Mouse (Mus musculus) right cerebral cortex, postnatal 4 days (tissue): ENCODE measurements around the gene Mef2b.
A peak's percentile ranks its signal among the peaks of the same experiment; 100 is the strongest.
"Not testable (repeated sequence)": the region's sequence is repeated elsewhere in the genome, so short reads cannot be mapped to it uniquely, and the experiment has no call there.

Experiments used
- DNase-seq: peaks from one replicate; pipeline ENCODE4 v3.0.0-alpha.2; 2022

Mef2b gene

DNA sequence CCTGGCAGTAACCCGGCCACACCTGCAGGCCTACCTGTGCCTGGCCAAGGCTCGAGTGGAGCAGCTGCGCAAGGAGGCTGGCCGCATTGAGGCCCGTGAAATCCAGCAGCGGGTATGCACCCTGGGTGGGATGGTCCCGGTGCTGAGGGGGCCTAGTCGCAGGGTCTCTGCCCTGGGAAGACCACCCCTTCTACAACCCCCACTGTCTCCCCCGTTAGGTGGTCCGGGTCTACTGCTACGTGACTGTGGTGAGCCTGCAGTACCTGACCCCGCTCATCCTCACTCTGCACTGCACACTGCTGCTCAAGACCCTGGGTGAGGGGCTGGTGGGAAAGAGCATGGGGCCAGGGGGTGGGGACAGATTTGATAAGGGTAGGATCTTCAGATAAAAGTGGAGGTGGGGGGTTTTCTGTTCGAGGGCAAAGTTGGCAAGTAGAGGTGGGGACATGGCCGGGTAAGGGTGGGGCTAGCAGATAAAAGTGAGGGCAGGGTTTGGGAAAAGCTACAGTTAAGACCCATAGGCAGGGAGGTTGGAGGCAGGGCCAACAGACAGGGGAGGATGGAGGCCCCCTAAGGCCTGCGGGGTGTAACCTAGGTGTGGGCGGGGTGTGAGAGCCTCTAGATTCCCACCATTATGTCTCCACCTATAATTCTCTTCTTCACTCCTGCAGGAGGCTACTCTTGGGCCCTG lies 41.8 kb downstream of the Mef2b start:
- DNase-seq: no peak

DNA sequence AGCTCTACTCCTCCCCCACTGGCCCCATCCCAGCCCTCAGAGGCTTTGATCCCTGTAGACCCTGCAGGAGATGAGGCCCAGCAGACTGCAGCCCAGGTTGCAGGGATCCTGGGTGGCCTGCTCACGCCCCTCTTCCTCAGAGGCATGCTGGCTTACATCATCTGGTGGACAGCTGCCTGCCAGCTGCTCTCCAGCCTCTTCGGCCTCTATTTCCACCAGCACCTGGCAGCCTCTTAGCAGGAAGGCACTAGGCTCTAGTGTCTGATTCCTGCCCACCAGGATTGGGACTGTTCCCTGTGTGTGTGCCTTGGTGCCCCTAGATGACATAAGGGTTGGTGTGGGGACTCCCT lies 42.4 kb downstream of the Mef2b start:
- no peak for DNase-seq

DNA sequence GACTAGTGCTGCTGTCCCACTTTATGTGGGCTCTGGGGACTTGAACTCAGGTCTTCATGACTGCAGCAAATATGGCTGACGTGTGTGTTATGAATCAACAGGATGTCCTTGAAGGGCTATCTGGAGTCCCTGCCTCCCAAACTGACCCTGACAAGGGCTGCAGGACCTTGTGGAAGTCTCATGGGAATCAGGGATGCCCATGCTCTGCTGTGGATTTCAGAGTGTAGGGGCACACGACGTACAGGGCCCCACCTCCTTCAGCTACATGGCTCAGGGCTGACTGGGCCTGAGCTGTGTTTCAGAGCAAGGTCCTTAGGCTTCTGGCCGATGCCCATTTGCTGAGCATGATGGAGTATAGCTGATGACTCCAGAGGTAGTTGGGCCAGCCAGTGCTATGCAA lies 43.7 kb downstream of the Mef2b start:
- no peak for DNase-seq

DNA sequence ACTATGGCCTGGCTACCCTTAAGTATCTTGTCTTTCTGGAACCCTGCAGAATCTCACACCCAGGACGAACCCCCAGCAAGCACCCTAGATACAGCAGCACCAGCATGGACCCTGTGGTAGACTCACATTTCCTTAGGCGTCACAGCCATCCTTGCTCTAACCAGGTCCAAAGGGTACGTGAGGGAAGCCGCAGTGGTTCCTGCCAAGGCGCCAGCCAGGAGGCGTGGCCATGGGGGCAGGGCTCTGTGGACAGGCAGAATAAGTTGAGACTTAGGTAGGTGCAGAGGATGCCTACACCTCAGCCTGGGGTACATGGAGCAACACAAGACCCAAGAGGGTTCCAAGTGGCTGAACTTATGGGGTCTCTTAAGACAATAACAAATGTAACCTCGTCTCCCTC lies 49.2 kb downstream of the Mef2b start:
- DNase-seq: no peak

DNA sequence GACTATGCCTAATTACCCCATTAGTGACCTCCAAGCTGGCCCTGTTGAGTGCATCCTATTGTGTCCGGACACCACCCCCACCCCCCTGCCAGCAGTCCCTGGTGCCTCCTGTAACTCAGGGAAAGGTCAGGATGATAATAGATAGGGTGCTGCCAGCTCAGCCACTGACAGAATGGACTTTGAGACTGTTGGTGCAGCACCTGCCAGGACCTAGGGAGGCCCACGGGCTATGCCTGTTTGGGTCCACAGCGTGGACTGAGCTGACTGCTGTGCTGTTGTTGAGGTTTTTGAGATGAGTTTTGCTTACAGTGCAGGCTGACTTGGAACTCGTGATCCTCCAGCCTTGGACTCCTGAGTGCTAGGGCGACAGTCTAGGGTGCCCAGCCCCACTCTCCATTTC lies 53.7 kb downstream of the Mef2b start:
- no peak for DNase-seq

DNA sequence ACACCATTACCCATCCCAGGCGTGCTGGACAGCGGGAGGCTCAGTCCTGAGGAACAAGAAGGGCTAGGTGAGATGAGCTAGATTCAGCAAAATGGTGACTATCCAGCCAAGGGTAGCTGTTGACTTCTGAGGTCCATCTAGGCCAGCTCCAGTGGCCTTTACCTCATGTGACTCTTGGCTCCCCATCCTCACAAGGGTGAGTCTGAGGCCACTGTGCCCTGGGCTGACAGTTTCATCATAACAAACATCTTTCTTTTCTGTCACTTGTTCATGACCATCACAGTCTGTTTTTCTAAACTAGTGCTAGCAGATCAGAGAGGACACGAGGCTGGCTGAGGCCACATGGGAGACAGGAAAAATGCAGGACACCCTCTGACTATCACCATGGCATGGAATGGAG lies 54.7 kb downstream of the Mef2b start:
- no peak for DNase-seq

DNA sequence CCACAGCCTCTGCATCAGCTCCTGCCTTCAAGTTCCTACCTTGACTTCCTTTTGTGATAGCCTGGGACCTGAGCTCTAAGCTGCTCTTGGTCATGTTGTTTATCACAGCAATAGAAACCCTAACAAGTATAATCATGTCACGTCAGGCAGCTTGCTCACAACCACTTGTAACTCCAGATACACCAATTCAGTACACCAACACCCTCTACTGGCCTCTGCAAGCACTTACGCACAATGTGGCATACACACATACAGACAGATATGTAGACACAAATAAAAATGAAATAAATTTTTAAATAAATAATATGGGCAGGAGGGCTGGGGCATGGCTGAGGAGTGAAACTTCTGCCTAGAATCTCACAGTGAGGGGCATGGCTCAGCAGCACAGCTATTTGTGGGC lies 56.3 kb downstream of the Mef2b start:
- DNase-seq: no peak

DNA sequence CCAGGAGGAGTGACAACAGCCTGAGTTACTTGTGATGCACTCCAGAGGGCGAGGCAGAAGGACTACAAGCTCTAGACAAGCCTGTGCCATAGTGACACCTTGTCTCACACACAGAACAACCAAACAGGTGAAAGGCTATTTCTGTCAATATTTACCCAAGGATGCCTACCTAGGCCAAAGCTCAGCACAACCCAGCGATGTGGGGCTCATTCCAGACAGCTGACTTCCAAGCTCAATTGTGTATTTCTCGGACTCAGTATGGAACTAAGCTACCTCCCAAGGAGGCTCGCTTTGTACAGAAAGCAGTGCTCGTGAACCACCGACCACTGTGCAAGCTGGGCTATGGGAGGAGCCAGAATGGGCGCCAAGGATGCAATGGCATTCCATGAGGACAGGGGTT lies 58.1 kb downstream of the Mef2b start:
- no peak for DNase-seq

DNA sequence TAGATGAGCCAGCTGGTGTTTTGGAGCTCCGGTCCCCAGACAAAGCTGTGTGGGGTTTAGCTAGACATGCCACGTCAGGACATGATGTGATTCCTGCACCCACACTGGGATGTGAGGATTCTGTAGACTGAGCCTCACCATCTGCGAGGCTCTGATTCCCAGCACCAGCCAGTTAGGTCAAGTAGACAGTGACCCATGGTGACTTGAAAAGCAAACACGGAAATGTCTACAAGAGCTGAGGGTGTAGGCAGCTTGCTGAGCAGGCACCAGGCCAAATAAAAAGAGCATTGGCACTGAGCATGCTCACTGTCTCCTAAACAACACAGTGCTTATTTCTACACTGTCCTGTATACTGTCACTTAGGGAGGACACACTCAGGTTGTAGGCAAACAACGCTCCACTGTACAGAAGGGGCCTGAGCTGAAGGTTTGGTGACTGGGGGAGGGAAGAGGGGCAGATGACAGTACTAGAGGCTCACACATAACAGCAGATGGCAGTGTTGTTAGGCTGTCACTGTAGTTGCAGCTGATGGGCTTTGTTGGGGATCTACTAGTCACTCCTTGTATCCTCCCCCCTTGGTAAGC lies 60.7 kb downstream of the Mef2b start:
- DNase-seq: no peak

DNA sequence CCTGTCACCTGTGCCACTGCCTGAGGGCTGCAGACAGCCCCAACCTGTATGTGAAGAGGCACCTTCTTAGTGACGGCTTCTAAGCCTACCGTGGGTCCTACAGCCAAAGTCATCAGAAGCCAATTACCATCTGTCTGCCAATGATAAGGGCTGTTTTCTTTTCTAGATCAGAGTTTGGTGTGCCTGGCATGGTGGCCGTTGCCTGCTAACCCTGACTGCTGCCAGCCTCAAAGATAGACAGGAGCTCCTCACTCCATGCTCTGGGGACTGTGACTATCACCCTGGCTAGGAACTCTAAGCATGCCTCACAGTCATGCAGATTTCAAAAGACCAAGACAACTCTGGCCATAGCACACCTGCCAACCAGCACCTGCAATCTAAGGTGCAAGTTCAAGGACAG lies 61.9 kb downstream of the Mef2b start:
- DNase-seq: no peak

DNA sequence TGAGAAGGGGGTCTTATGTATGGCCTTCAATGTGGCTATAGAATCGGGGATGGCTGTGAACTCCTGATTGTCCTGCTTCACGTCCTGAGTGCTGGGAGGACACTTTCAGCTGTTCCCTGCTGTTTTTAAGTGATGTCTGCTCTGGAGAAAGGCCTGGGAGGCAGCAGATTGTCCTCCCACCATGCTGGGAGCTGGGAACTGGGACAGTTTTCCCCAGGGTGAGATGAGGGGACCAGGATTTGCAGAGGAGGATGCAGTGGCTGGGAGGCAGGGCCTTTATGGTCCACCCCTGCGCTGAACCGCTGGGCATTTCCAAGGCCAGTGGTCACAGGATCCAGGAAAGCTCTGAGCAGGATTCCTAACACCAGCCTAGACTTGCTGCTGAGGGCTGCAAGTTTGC lies 63.6 kb downstream of the Mef2b start:
- no peak for DNase-seq

DNA sequence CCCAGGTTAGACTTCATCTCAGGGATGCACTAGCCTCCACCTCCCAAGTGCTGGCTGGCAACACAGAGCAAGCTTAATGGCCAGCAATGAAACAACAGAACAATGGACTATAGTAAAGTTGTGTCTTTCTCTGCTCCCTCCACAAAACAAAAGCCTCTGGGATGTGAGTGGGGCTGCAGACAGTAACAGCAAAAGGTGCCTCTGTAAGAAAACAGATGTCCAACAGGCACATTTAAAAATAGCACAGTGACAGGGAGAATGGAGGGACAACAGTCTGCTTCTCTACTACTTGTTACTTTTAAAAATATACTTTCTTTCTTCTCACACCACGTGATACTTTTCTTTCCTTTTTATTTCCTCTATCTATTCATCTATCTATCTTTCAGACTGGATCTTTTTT lies 65.2 kb downstream of the Mef2b start:
- no peak for DNase-seq

DNA sequence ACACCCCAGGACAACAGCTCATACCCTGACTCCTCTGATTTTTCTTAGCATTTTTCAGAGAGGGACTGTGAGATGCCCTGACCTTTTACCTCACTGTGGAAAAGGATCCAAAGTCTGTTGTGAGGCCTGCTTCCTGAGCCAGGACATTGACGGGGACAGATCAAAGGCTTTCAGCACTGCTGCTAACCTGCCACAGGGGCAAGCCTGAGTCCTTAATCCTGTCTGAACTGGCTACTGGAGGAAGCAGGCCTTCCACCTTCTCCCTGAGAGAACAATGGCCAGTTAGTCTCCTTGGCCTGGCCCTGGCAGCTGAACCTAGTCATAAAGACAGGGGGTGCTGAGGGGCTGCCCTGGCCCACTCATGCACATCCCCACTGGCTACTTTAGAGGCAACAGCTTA lies 68.6 kb downstream of the Mef2b start:
- DNase-seq: no peak

DNA sequence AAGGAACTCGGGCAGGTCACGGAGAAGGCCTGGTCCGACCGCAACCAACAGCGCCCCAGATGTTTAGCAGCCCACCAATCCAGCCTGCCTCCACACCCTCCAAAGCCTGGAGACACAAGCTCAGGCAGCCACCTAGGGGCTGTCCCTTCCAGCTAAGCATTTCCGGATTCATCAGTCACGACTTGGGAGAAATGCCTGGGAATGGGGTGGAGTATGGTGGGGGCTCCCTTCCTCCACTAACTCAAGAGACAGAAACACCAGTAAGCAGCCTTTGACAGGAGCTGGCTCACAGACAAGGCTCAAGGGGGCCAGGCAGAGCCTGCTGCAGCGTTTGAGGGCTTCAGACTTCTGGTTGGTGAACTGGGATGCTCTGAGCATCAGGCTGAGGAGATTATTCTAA lies 71.0 kb downstream of the Mef2b start:
- no peak for DNase-seq

DNA sequence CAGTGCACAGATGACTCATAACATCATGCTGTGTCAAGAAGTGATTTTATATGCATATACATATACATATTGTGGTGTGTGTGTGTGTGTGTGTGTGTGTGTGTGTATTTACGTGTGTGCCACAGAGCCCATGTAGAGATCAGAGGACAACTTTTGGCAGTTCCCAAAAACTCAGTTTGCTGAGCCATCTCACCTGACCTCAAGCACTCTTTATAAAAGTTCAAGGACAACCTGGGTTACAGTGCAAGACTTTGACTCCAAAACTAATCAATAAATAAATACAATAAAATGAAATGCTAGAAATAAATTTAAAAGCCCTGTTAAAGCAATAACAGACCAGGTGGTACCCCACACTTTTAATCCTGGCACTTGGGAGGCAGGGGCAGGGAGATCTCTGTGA lies 71.8 kb downstream of the Mef2b start:
- no peak for DNase-seq

DNA sequence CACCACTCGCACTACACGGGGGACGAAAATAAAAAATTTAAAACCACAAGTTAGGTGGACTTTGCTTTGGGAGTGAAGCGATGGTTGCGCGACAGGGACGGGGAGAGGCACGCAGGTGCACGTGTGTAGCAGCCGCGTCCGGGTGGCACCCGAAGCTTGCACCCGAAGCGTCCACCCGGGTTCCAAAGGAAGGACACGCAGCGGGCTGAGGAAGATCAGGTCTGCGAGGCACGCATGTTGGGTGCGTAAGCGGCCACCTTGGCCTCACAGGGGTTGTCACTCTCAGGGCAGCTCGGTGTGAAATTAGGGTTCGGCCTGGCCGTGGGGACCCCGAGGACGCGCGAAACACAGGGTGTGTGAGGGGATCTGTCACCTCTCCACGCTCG lies 72.2 kb downstream of the Mef2b start:
- DNase-seq: no peak

DNA sequence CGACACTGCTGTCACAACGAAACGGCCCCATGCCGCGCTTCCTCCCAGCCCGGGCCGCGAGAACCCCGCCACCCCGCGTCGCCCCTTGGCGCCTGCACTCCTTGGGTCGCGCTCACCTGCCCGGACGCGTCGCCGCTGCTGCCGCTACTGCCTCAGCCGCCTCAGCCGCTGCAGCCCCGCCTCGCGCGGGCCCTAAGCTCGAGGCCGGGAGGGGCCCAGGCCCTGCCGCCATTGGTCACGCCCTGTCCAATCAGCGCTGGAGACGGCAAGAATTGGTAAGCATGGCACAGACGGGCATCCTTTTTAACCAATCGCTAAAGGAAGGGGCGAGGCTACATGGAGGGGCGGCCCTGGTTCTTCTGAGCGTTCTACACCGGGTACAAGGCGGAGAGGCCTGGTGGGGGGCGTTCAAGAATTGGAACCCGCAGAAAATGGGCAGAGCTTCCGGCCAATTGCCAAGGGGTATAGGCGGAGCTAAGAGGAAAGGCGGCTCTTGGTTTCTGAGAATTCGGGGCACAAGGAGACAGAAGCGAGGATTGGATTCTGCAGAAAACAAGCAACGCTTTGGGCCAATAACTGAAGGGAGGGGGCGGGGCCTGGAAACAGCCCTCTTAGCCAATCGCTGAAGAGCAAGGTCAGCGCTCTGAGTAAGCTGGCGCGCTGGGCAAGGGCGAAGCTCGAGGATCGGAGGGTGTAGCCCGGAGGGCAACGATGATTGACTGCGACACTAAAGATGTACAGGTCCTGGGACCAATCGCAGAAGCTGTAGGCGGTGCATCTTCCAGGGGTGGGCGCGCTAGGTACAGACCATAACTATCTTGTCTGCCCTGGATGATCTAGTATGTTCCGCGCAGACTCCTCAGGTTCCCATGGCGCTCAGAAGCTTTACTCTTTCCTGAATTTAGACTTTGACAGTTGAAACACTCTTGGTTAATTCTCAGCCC lies 72.9 kb downstream of the Mef2b start, which contains the start of gene Slc25a42:
Gene Slc25a42 (minus strand): TSS at position 194 of the 944 bp plus-strand sequence.
- DNase-seq: peak; percentile 94

DNA sequence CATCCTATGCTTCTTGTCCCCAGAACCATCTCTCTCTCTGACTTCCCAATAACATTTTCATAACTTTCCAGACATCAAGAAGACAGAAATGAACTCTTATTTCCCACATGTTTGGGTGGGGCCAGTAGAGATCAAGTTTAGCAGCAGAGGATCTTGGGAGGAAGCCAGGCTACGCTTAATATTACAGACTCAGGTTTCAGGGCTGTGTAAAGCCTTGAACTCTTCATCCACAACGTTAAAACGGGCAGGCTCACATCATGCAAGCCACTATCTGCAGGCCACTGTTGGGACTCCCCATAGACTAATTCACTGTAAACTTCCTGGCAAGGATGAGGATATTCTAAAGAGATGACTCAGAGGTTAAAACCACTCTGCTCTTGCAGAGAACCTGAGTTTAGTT lies 74.9 kb downstream of the Mef2b start:
- no peak for DNase-seq

DNA sequence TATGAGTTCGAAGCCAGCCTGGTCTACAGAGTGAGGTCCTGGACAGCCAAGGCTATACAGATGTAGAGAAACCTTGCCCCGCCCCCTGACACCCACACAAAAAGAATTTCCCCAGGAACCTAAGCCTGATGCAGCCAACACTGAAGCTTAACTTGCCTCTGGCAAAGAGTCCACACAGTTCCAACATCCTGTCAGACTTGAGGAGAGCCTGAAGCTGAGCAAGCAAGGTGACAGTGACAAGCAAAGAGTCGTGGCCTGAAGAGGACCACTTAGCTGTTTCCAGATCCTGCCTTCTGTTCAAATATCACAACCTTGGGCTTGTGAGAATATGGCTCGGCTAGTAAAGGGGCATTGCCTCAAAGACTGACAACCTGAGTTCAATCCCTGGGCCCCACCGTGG lies 75.6 kb downstream of the Mef2b start:
- DNase-seq: no peak

DNA sequence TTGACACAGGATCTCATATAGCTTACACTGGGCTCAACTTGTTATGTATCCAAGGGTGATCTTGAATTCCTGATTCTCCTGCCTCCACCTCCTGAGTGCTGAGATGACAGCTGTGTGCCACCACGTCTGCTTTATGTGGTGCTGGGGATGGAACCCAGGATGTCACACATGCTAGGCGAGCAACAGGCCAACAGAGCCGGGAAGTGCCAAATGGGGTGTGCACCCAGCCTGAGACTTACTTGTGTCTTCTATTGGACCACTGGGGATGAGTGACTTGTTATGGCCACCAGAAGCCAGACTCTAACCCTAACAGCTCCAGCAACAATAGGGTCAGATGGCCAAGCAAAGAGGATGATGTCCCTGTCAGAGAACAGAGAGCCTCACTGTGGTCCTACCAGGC lies 76.7 kb downstream of the Mef2b start:
- DNase-seq: not testable (repeated sequence)

DNA sequence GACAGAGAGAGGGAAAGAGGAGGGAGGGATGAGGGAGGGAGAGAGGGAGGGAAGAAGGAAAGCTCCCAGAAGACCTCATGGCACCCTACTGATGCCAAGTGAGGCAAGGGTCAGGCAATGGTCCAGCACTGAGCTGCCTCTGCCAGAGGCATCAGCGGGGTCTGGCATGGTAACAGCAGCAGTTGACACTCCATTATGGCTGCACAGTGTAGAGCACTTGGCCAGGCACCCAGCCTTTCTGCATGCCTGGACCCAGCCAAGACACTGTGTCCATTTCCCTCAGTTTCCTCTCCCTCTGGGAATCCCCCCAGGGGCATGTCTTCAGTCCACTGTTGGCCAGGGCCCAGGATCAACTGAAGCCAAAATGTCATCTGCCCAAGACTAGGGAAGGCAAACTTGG lies 77.1 kb downstream of the Mef2b start:
- DNase-seq: peak; percentile 67
